Mouse (Mus musculus) testis, adult 2 months (tissue): Measurements from ENCODE around the gene Akap8.

Source experiments
- CTCF ChIP-seq: fragments of 200-500 bp; IDR thresholded peaks from 2 replicates; pipeline ENCODE4 v1.5.1; 2012; ENCODE audit warnings: low read depth, mild to moderate bottlenecking, inconsistent platforms, low read length, moderate library complexity; ENCODE audit not compliant: control insufficient read depth, insufficient read depth, insufficient replicate concordance
- POLR2A ChIP-seq: fragments of 200-500 bp; IDR thresholded peaks from 2 replicates; pipeline ENCODE4 v1.6.1; 2012; ENCODE audit warnings: low read depth, mild to moderate bottlenecking, inconsistent platforms, low read length, moderate library complexity; ENCODE audit not compliant: control insufficient read depth

DNA sequence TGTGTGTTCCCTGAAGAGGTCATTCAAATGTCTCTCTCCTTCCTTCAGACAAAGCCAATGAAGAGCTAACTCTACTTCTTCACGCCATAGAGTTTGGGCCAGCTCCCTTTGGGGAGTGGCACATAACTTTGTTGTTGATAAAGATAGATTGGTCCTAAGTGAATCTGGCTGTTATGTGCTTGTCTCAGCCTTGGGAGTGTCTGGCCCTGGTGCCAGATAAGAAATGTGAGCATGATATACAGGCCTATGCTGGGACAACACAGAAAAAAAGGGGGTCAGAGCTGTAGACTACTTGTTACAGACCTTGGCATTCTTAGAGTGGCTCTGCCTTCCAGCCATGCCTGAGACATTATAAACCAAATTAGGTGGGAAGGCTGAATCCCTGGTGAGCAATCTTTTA is 44.3 kb upstream of the Akap8 start:
- TF ChIP-seq POLR2A = no peak
- TF ChIP-seq CTCF = no peak
